Mouse (Mus musculus) ES-E14 (cell line): ENCODE measurements around the gene Cramp1l.

Experiments used
- CHD2 ChIP-seq: IDR thresholded peaks from 2 replicates; pipeline ENCODE4 v1.6.1; 2014; ENCODE audit warnings: mild to moderate bottlenecking, low read depth, low read length, inconsistent platforms
- HCFC1 ChIP-seq: IDR thresholded peaks from 2 replicates; pipeline ENCODE4 v1.6.1; 2012; ENCODE audit warnings: low read length, inconsistent platforms, borderline replicate concordance; ENCODE audit not compliant: insufficient read depth
- MAFK ChIP-seq: IDR thresholded peaks from 2 replicates; pipeline ENCODE4 v1.6.1; 2014; ENCODE audit warnings: mild to moderate bottlenecking, low read depth, low read length, inconsistent platforms; ENCODE audit not compliant: insufficient read depth
- ZC3H11A ChIP-seq: IDR thresholded peaks from 2 replicates; pipeline ENCODE4 v1.6.1; 2012; ENCODE audit warnings: low read depth, mild to moderate bottlenecking, inconsistent platforms, low read length, borderline replicate concordance
- ZNF384 ChIP-seq: IDR thresholded peaks from 2 replicates; pipeline ENCODE4 v1.6.1; 2012; ENCODE audit warnings: low read depth, low read length, inconsistent platforms

- TF ChIP-seq CHD2 (peak; percentile 76), MAFK (no peak), ZNF384 (no peak), ZC3H11A (no peak), HCFC1 (no peak)
Observed at GRCm38 (mm10) chr17:25015655-25016291, at the start of gene Cramp1l, which contains the start of gene Ift140.
